In the genomic region with DNA sequence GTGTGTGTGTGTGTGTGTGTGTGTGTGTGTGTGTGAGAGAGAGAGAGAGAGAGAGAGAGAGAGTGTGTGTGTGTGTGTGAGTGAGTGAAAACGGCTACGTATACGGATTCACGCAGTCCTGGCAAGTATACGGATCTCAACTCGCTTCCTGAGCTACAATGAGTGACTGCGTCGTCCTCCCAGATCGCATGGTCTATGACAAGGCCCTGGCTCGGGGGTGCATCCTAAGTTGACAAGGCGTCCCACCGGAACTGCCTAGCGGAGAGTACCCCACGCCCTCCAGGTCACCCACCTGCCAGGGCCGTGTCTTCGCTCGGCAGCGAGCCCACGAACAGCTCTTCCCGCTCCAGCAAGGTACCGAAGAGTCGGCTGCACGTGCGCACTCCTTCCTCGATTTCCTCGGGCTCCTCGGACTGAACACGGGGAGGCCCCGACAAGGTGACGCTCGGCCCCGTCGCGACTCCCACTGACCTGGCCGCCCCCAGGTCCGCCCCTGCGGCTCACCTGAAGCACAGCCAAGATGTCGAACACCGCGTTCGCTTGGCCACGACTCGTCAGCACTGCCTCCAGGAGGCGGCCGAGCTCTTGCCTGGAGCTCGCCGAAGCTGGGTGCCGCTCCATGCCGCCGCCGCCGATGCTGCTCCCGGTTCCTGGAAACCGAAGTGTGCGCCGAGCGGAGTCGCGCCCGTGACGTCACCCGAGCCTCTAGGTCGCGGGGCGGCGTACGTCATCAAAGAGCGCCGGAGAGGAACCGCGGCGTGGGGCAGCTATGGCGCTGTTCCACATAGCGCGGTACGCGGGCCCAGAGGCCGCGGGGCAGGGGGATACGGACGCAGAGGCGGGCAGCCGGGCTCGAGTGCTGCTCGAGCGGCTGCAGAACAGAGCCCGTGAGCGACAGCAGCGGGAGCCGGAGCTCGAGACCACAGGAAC, we compare ENCODE assay signal across 7 mouse cellular contexts. TPM values are rescaled to one million over a fixed set of nuclear protein-coding genes. Genes with fewer than 3 reads are reported as not detected.
DNase-seq lines count a peak whose midpoint lies in the region; ATAC-seq lines count a peak whose summit lies in the region.

A gene (minus strand): TSS at position 699 of the 930 bp plus-strand sequence.
A gene (plus strand): TSS at position 733 of the 930 bp plus-strand sequence.

- H3K4me3 ChIP-seq in intestine, embryonic 16.5 days (ENCODE audit: low read length), result peak within 1 kb of the TSS; percentile 97
- H3K4me3 ChIP-seq in midbrain, embryonic 11.5 days (ENCODE audit: low read depth, low read length), result peak within 1 kb of the TSS; percentile 95

- peaks cover 5% of the 10 kb centered on the region for H3K4me1 ChIP-seq in intestine, embryonic 16.5 days (ENCODE audit: control insufficient read depth, insufficient read depth, low read length)
- H3K4me1 ChIP-seq in midbrain, embryonic 11.5 days (ENCODE audit: control insufficient read depth, insufficient read depth, low read length), result peaks cover 6% of the 10 kb centered on the region

- WGBS in intestine, embryonic 16.5 days, result under 1% methylated on average over 91 of the region's 91 CpGs
- WGBS in midbrain, embryonic 11.5 days, result 1% methylated on average over 87 of the region's 91 CpGs

- H3K27ac ChIP-seq in intestine, embryonic 16.5 days (ENCODE audit: low read length), result peak within 1 kb of the TSS; percentile 33; the same call in 1 of the 2 replicates
- no peak within 1 kb of the TSS for H3K27ac ChIP-seq in midbrain, embryonic 11.5 days (ENCODE audit: low read depth, low read length)

- ATAC-seq in intestine, embryonic 16.5 days, result peak; percentile 90
- ATAC-seq in midbrain, embryonic 11.5 days (ENCODE audit: low FRiP score), result peak; percentile 90

- peak within 1 kb of the TSS; percentile 92 for H3K9ac ChIP-seq in intestine, embryonic 16.5 days (ENCODE audit: low read depth, low read length)
- peak within 1 kb of the TSS; percentile 84 for H3K9ac ChIP-seq in midbrain, embryonic 11.5 days (ENCODE audit: low read length)

- H3K9me3 ChIP-seq in intestine, embryonic 16.5 days (ENCODE audit: control insufficient read depth, low read length), result no peaks in the 10 kb centered on the region
- H3K9me3 ChIP-seq in midbrain, embryonic 11.5 days (ENCODE audit: control insufficient read depth, low read length), result no peaks in the 10 kb centered on the region

- peaks cover 27% of the 10 kb centered on the region for H3K36me3 ChIP-seq in intestine, embryonic 16.5 days (ENCODE audit: control insufficient read depth, insufficient read depth, low read length)
- H3K36me3 ChIP-seq in midbrain, embryonic 11.5 days (ENCODE audit: control insufficient read depth, insufficient read depth, low read length), result peaks cover 42% of the 10 kb centered on the region

- intact Hi-C loops in left cerebral cortex, postnatal 36 days (cut with DNase I), result no loop called here

- peak within 1 kb of the TSS; percentile 90 for H3K4me2 ChIP-seq in intestine, embryonic 16.5 days (ENCODE audit: low read depth, low read length)
- H3K4me2 ChIP-seq in midbrain, embryonic 11.5 days, result peak within 1 kb of the TSS; percentile 89

- H3K27me3 ChIP-seq in intestine, embryonic 16.5 days (replicated peaks; ENCODE audit: control insufficient read depth, insufficient read depth, low read length), result no peaks in the 10 kb centered on the region
- H3K27me3 ChIP-seq in midbrain, embryonic 11.5 days (ENCODE audit: control insufficient read depth, insufficient read depth, low read length), result no peaks in the 10 kb centered on the region

- DNase-seq in adrenal gland, adult 8-10 months, result peak; percentile 88
- peak; percentile 94 for DNase-seq in embryo, embryonic 9.5 days (ENCODE audit: extremely low spot score)
- DNase-seq in gastrocnemius, postnatal 4 days (ENCODE audit: low spot score in 2 of 2), result peak; percentile 97 to 98
- peak; percentile 95 to 97 for DNase-seq in left cerebral cortex, postnatal 36 days (ENCODE audit: low spot score in 2 of 2)
- DNase-seq in midbrain, embryonic 11.5 days (ENCODE audit: low spot score, missing footprints), result peak; percentile 100
- peak; percentile 90 for DNase-seq in skeletal muscle tissue, adult 2 months (ENCODE audit: low read depth, low spot score)

RNA-seq across cellular contexts. Expression of the first gene that starts in this region (rescaled TPM):
- total RNA-seq in adrenal gland, adult 8-10 months (2022), result 10 to 100 TPM; 16.0 to 22.6 (median 19.0) TPM
- total RNA-seq in gastrocnemius, postnatal 4 days (2021), result 10 to 100 TPM; 16.5 to 18.9 TPM
- polyA plus RNA-seq in intestine, embryonic 16.5 days (2015; fragmentation: Nextera tagmentation; extraction: Ambion mirVana), result 52.4 and 56.3 TPM in 2 replicates
- total RNA-seq in left cerebral cortex, postnatal 36 days (2021), result 10 to 100 TPM; 20.3 to 25.1 TPM
- polyA plus RNA-seq in midbrain, embryonic 11.5 days (2014; fragmentation: Nextera tagmentation; extraction: Ambion mirVana), result 54.7 and 55.6 TPM in 2 replicates

RNA-seq across cellular contexts. Expression of the second gene that starts in this region (rescaled TPM):
- 10 to 100 TPM; 24.3 to 30.8 (median 26.9) TPM for total RNA-seq in adrenal gland, adult 8-10 months (2022)
- 10 to 100 TPM; 10.9 to 15.6 TPM for total RNA-seq in gastrocnemius, postnatal 4 days (2021)
- polyA plus RNA-seq in intestine, embryonic 16.5 days (2015; fragmentation: Nextera tagmentation; extraction: Ambion mirVana), result 16.3 and 17.0 TPM in 2 replicates
- total RNA-seq in left cerebral cortex, postnatal 36 days (2021), result 10 to 100 TPM; 28.7 to 31.7 TPM
- polyA plus RNA-seq in midbrain, embryonic 11.5 days (2014; fragmentation: Nextera tagmentation; extraction: Ambion mirVana), result 32.2 and 33.0 TPM in 2 replicates
